Mouse (Mus musculus) brain, adult 10 weeks (tissue): ENCODE measurements around the gene Gm5426. TPM values are rescaled to one million over a fixed set of nuclear protein-coding genes. Genes with fewer than 3 reads are reported as not detected.

Experiments
- polyA plus RNA-seq: library from polyadenylated mRNA; stranded (reverse); fragments of 350-450 nt; fragmentation: Illumina TruSeq; extraction: RNeasy Lipid Tissue Mini Kit (QIAGEN cat#74804); gene quantifications from one replicate; pipeline ENCODE4 v1.2.3, GENCODE M21; 2015; ENCODE audit warnings: low read depth, low replicate concordance

Gene Gm5426
- not detected for polyA plus RNA-seq

DNA sequence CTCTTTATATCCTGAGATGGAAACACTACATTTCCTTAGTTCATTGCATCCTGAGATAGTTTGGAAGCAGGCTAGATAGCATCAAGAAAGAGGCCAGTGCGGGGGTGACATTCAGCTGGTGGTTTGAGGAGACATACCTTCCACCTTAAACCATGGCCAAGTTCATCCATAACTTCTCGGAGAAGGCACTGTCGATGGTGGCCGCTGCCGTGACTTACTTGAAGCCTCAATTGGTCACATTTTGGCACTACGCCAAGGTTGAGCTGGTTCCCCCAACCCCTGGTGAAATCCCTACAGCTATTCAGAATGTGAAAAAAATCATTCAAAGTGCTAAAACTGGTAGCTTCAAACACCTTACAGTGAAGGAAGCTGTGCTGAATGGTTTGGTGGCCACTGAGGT lies at the start of gene Gm5426:
Gm5426 (plus strand) TSS at position 153 of the 400 bp plus-strand sequence.

Other genes starting within 250 kb of the Gm5426 start
- gene Eea1, start 196.0 kb upstream of the Gm5426 start, polyA plus RNA-seq: 17.3 TPM